Mouse (Mus musculus) left cerebral cortex, postnatal 25 days (tissue): ENCODE results near the gene Gnas. TPM values are rescaled to one million over a fixed set of nuclear protein-coding genes. Genes with fewer than 3 reads are reported as not detected.
"Not testable (repeated sequence)": the region's sequence is repeated elsewhere in the genome, so short reads cannot be mapped to it uniquely, and the experiment has no call there.

ENCODE experiments used
- DNase-seq, 2 experiments: peaks; one replicate each; pipeline ENCODE4 v3.0.0; 2022; ENCODE audit warnings: low spot score in 2 of 2, mixed read lengths in 1 of 2
- intact Hi-C: fragments of 180-260 bp; cut with DNase I; formaldehyde crosslinking; loops from one replicate; pipeline ENCODE4 v1.15.1; 2025
- microRNA-seq, 2 experiments: library from miRNA; unstranded; fragments of <30 nt; microRNA quantifications; one replicate each; pipeline ENCODE4 v1.2.0; 2022
- total RNA-seq, 2 experiments: library from RNA; stranded (reverse); gene quantifications; 2 replicates each; pipeline ENCODE4 v1.2.3; 2021

Gnas gene
- total RNA-seq, 2 experiments from 2014 or later, result 1,712 to 1,744 TPM

- intact Hi-C loops, result no loop called here
- no peak for DNase-seq
Observed at GRCm38 (mm10) chr2:174342793-174343400, 58.8 kb downstream of the Gnas start.

GRCm38 (mm10) chr2:174343566-174343965, 59.4 kb downstream of the Gnas start:
- intact Hi-C loops, result no loop called here

GRCm38 (mm10) chr2:174344003-174344655, 60.0 kb downstream of the Gnas start:
- intact Hi-C loops, result no loop called here
- DNase-seq, result peak; percentile 83 to 90

More at GRCm38 (mm10) chr2:174343566-174343965, 59.4 kb downstream of the Gnas start:
- DNase-seq, result no peak

- DNase-seq, result no peak
- intact Hi-C loops, result no loop called here
Observed at GRCm38 (mm10) chr2:174344996-174345395, 60.9 kb downstream of the Gnas start.

- intact Hi-C loops, result no loop called here
- DNase-seq, result no peak
Observed at GRCm38 (mm10) chr2:174346612-174346998, 62.5 kb downstream of the Gnas start, which contains the start of gene Gm20721. TSS of gene Gm20721 (minus strand) at chr2:174346712.

GRCm38 (mm10) chr2:174346999-174347668, 63.0 kb downstream of the Gnas start:
- intact Hi-C loops, DNase-seq: not testable (repeated sequence)

- intact Hi-C loops, result no loop called here
- no peak for DNase-seq
Observed at GRCm38 (mm10) chr2:174358516-174358915, 74.4 kb downstream of the Gnas start.

- intact Hi-C loops, result no loop called here
- no peak for DNase-seq
Observed at GRCm38 (mm10) chr2:174359656-174360055, 75.5 kb downstream of the Gnas start.

- DNase-seq, result no peak
Observed at GRCm38 (mm10) chr2:174366571-174366970, 82.5 kb downstream of the Gnas start.

GRCm38 (mm10) chr2:174381021-174381420, 96.9 kb downstream of the Gnas start:
- no peak for DNase-seq
- intact Hi-C loops, result no loop called here

More at GRCm38 (mm10) chr2:174366571-174366970, 82.5 kb downstream of the Gnas start:
- intact Hi-C loops, result no loop called here

- intact Hi-C loops, result no loop called here
- no peak for DNase-seq
Observed at GRCm38 (mm10) chr2:174391936-174392335, 107.8 kb downstream of the Gnas start.

- intact Hi-C loops, result no loop called here
- DNase-seq, result no peak
Observed at GRCm38 (mm10) chr2:174392554-174392953, 108.4 kb downstream of the Gnas start.

GRCm38 (mm10) chr2:174393383-174393782, 109.3 kb downstream of the Gnas start:
- intact Hi-C loops, result no loop called here
- no peak for DNase-seq

Small RNA genes within 50 kb of the gene (microRNA-seq; reads per million reads assigned to microRNA genes)
- 0 reads per million in 2 experiments for gene Gm27591
- gene Mir296, result 1,128 to 1,222 reads per million in 2 experiments
- 3,431 to 4,193 reads per million in 2 experiments for gene Mir298

Other genes starting within 250 kb of the Gnas start
- gene Stx16, start 208.0 kb upstream of the Gnas start, total RNA-seq, result 10 to 100 TPM; 49.5 to 56.1 TPM
- 10 to 100 TPM in 1 of 2 experiments, 1 to 10 TPM in 1; 9.9 to 10.8 TPM for gene Npepl1, start 174.0 kb upstream of the Gnas start, total RNA-seq
- 1 to 10 TPM; 2.2 to 3.0 TPM for gene Gm20721, start 62.4 kb downstream of the Gnas start, total RNA-seq
- gene Nelfcd, start 131.5 kb downstream of the Gnas start, total RNA-seq, result 10 to 100 TPM; 45.0 to 46.0 TPM
- 10 to 100 TPM; 27.4 to 31.6 TPM for gene Ctsz, start 154.7 kb downstream of the Gnas start, total RNA-seq
- not detected for gene Tubb1, start 166.4 kb downstream of the Gnas start, total RNA-seq
- gene Atp5e, start 179.8 kb downstream of the Gnas start, total RNA-seq, result 100 to 1,000 TPM; 323 to 342 TPM
- gene Prelid3b, start 188.8 kb downstream of the Gnas start, total RNA-seq, result 10 to 100 TPM; 44.1 to 44.4 TPM